9 mouse cellular contexts compared by ENCODE assay signal in genomic region chr2:129529297-129530209, GRCm38 (mm10). TPM values are rescaled to one million over a fixed set of nuclear protein-coding genes. Genes with fewer than 3 reads are reported as not detected.
DNase-seq lines count a peak whose midpoint lies in the region; ATAC-seq and TF ChIP-seq lines count a peak whose summit lies in the region.
"Had no signal": no experiment of that assay in that cellular context is flagged by ENCODE, and none has a peak within 500 bp of the region (broad histone marks: within the 10 kb centered on the region; RNA-seq: fewer than 3 reads in every experiment).

No protein-coding gene starts in this region.

- H3K27me3 ChIP-seq in kidney, embryonic 15.5 days = no peaks in the 10 kb centered on the region
- H3K27me3 ChIP-seq in heart, postnatal 0 days (ENCODE audit: control insufficient read depth, insufficient read depth, low read length) = no peaks in the 10 kb centered on the region
- no peaks in the 10 kb centered on the region for H3K27me3 ChIP-seq in thymus, adult 2 months (ENCODE audit: control insufficient read depth, insufficient read depth, low read length)

- no peak for DNase-seq in kidney, postnatal 10 days
- DNase-seq in adrenal gland, postnatal 14 days = peak; percentile 62
- DNase-seq in embryo, embryonic 10 days (ENCODE audit: low spot score) = peak; percentile 67
- peak; percentile 29 for DNase-seq in heart, postnatal 0 days (ENCODE audit: low spot score)
- DNase-seq in mesoderm, embryonic 11.5 days (ENCODE audit: low read depth, low spot score) = peak; percentile 82
- no peak for DNase-seq in thymus, adult 2 months
- no peak for DNase-seq in thymus, postnatal 0 days (ENCODE audit: low spot score)

- H3K9ac ChIP-seq in kidney, embryonic 15.5 days = no peak overlapping the region
- no peak overlapping the region for H3K9ac ChIP-seq in heart, postnatal 0 days (replicated peaks; ENCODE audit: low read depth, low read length)

- no peak overlapping the region for H3K4me2 ChIP-seq in kidney, embryonic 15.5 days
- H3K4me2 ChIP-seq in heart, postnatal 0 days (ENCODE audit: low read depth, low read length) = no peak overlapping the region

- ATAC-seq in kidney, embryonic 15.5 days (replicated peaks; ENCODE audit: low FRiP score) = peak; percentile 62; the same call in 1 of the 2 replicates
- ATAC-seq in heart, postnatal 0 days (ENCODE audit: insufficient read depth, low read depth) = peak; percentile 91

- H3K4me3 ChIP-seq in kidney, embryonic 15.5 days (replicated peaks) = no peak overlapping the region
- no peak overlapping the region for H3K4me3 ChIP-seq in heart, postnatal 0 days (ENCODE audit: low read depth, low read length)
- H3K4me3 ChIP-seq in thymus, adult 2 months (ENCODE audit: control insufficient read depth, insufficient read depth, low read length) = no peak overlapping the region

- TF ChIP-seq CTCF in heart, postnatal 0 days (IDR thresholded peaks at IDR 0.05; ENCODE audit: low read depth) = no peak
- no peak for TF ChIP-seq CTCF in thymus, adult 2 months (IDR thresholded peaks at IDR 0.05; ENCODE audit: borderline replicate concordance, control insufficient read depth, extremely low read depth, insufficient read depth, low read length, poor library complexity)

- peaks cover 5% of the 10 kb centered on the region; the same call in 1 of the 2 replicates for H3K4me1 ChIP-seq in kidney, embryonic 15.5 days
- H3K4me1 ChIP-seq in heart, postnatal 0 days (ENCODE audit: control insufficient read depth, insufficient read depth) = peaks cover 9% of the 10 kb centered on the region
- H3K4me1 ChIP-seq in thymus, adult 2 months (replicated peaks; ENCODE audit: control insufficient read depth, insufficient read depth, low read length) = no peaks in the 10 kb centered on the region

- TF ChIP-seq POLR2A in thymus, adult 2 months (IDR thresholded peaks at IDR 0.05; ENCODE audit: control insufficient read depth, extremely low read depth, insufficient read depth, low read length, poor library complexity) = no peak

- 24% methylated on average over 14 of the region's 14 CpGs for WGBS in kidney, embryonic 15.5 days
- 39% methylated on average over 14 of the region's 14 CpGs for WGBS in heart, postnatal 0 days
- 90% methylated on average over 14 of the region's 14 CpGs for whole genome bisulfite sequencing in thymus, adult 2 months

- no peaks in the 10 kb centered on the region for H3K36me3 ChIP-seq in kidney, embryonic 15.5 days
- H3K36me3 ChIP-seq in heart, postnatal 0 days (replicated peaks; ENCODE audit: control insufficient read depth, insufficient read depth, low read length) = no peaks in the 10 kb centered on the region
- H3K36me3 ChIP-seq in thymus, adult 2 months (ENCODE audit: control insufficient read depth, insufficient read depth, low read length) = no peaks in the 10 kb centered on the region

- no peak overlapping the region for H3K27ac ChIP-seq in kidney, embryonic 15.5 days
- H3K27ac ChIP-seq in heart, postnatal 0 days (ENCODE audit: low read depth) = no peak overlapping the region
- H3K27ac ChIP-seq in thymus, adult 2 months (ENCODE audit: control insufficient read depth, insufficient read depth, low read length) = no peak overlapping the region

- no peak for TF ChIP-seq EP300 in heart, postnatal 0 days (IDR thresholded peaks at IDR 0.05; ENCODE audit: low read depth)

- peaks cover 3% of the 10 kb centered on the region; the same call in 1 of the 2 replicates for H3K9me3 ChIP-seq in kidney, embryonic 15.5 days (replicated peaks)
- H3K9me3 ChIP-seq in heart, postnatal 0 days (replicated peaks; ENCODE audit: control insufficient read depth, low read length) = no peaks in the 10 kb centered on the region

RNA-seq across cellular contexts. Expression of gene F830045P16Rik, which starts 6.8 kb away (rescaled TPM):
- polyA plus RNA-seq in kidney, embryonic 15.5 days (2015; fragmentation: Nextera tagmentation; extraction: Ambion mirVana) = 0.08 TPM in 1 of 2 replicates, not detected in the other
- not detected in 2 replicates for total RNA-seq in adrenal gland, postnatal 14 days (2021)
- not detected in 2 replicates for total RNA-seq in heart, postnatal 0 days (2014; rRNA removed; ENCODE audit: low replicate concordance)
- not detected in 2 replicates for polyA plus RNA-seq in heart, postnatal 0 days (2015; fragmentation: Nextera tagmentation; extraction: Ambion mirVana)
- 0.12 TPM in 1 of 2 replicates, not detected in the other for polyA plus RNA-seq in thymus, adult 2 months (2012; rRNA removed)
- polyA plus RNA-seq in thymus, postnatal 0 days (2015; fragmentation: Nextera tagmentation; extraction: Ambion mirVana) = 0.06 TPM in 1 of 2 replicates, not detected in the other
- total RNA-seq: ES-E14 had no signal

Comparison
In these comparisons a context has a peak if more than half of its experiments do, and no peak if none do; other contexts are left out.
1. DNase-seq: peak in adrenal gland, postnatal 14 days (single experiment), embryo, embryonic 10 days (single experiment), heart, postnatal 0 days (single experiment) and mesoderm, embryonic 11.5 days (single experiment); none in kidney, postnatal 10 days (single experiment), thymus, adult 2 months (single experiment) and thymus, postnatal 0 days (single experiment).